Mouse (Mus musculus): Measurements from ENCODE around the gene Hlcs.

Hlcs gene

DNA sequence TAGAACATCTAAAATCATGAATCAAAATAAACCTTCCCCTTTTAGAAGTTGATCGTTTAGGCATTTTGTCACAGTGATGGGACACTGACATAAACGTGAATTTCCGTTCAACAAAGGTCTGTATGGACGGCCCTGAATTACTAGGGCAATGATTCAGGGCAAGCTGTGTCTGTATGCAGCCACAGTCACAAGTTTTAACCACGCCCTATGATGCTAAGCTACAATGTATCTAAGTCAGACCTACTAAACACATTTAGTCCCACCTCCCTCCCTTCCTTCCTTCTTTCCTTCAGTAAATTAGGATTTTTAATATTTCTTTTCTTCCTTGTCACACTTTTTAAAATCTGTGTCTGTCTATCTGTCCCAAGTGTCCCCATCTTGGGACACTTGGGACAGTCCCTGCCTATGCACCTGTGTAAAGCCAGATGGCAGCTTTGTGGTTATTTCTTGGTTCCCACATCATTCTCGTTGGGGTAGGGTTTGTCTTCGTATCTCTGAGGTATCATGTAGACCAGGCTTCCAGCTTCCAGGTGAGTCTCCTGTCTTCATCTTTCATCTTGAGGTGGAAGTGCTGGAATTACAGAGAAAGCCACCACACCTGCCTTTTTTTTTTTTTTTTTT, 137.9 kb downstream of the Hlcs start:
- in situ Hi-C loops (cut with MboI; ENCODE audit: unreplicated experiment in 2 of 2), result no loop called here

DNA sequence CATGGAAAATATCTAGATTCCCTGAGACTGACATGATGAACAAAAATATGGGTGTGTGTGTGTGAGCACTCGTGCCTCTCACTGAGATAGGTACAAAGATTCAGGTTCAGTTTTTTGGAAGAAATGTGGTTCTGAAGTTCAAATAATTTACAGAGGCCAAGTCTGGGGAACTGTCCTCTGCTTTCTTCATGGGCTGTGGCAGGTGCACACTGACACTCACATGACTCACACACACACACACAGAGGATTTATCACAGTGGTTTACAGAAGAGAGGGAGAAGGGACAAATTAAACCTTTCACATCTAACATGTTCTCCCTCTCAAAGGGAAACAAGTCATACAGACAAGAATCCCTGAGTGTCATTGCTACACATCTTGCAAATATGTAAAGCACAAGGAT, 140.0 kb downstream of the Hlcs start:
- in situ Hi-C loops (cut with MboI; ENCODE audit: unreplicated experiment in 2 of 2), result no loop called here

DNA sequence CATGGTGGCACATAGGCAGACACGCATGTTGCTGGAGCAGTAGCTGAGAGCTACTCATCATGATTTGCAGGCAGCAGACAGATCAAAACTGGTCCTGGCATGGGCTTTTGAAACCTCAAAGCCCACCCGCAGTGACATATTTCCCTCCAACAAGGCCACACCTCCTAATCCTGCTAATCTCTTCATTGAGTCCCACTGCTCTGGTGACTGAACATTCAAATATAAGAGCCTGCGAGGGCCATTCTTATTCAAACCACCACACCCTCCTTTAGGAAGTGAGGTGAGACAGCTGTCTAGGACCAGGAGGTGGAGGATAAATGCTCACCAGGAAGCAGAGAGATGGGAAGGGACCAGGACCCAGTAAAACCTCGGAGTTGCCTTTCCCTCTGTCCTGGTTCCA, 143.2 kb downstream of the Hlcs start:
- in situ Hi-C loops (cut with MboI; ENCODE audit: unreplicated experiment in 2 of 2), result no loop called here

DNA sequence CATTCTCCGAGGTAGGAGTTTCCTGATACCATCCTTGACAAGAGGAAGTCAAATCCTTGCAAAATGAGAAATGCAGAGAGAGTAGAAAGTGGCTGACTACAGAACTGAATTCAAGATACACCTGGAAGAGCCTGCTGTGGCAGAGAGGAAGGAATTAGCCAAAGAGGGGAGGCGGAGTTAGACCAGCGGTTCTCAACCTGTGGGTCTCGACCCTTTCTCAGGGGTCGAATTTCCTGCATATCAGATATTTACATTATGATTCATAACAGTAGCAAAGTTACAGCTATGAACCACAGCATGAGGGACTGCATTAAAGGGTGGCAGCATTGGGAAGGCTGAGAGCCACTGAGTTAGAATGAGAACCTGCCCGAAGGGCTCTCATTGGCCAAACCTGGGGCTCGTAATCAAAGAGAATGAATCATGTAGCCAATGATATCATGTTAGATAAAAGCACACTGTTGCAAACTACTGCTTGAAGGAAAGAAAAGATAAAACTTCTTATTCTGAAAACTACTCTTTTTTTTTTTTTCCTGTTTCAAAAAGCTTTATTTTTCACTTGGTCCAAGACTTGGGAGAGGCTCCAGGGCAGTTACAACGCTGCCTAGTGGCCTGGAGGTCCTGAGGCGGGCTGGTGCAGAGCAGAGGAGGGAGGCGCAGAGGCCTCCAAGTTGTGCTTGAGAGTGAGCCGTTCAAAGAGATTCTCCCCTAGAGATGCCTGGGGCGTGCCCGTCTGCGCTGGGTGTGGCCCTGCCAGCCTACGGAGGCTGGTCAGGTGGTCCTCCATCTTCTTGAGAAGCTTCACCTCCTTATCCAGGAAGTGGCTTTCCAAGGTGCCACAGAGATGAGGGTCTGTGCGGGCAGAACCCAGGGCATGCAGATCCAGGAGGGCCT, 144.5 kb downstream of the Hlcs start:
- in situ Hi-C loops (cut with MboI; ENCODE audit: unreplicated experiment in 2 of 2), result no loop called here

DNA sequence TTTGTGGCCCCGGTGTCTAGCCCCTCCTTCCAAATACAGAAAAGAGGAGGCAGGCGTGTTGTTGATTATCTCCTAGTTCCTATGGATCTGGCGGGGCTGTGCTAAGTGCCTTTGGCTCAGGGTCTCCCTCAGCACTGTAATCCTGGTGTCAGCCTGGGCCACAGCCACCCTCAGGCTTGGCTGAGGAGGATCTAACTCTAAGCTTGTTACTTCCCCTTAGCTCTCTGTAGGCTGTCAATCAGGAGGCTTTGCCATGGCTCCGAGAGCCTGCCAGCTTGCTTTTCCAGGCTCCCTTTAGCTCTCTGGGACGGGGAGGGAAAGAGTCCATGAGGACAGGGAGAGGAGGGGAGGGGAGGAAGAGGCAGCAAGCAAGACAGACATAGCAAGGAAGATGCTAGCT, 148.4 kb downstream of the Hlcs start:
- in situ Hi-C loops (cut with MboI; ENCODE audit: unreplicated experiment in 2 of 2), result no loop called here

DNA sequence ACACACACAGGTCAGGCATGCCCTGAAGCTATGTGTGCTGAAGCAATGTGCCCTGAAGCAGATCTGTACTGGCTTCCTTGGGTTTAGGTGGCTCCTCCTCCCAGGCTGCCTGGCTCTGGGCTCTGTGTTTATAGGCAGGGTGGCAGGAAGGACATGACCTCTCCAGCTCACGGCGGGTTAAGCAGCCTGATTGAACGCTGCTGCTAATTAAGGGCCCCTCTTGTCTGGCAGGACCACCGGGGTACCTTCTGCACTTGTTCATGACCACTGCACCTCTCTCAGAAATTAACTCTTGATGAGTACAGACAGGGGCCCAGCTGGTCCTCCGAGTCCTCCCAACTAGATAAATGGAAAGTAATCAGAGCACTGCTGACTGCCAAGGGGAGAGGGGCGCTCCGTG, 149.1 kb downstream of the Hlcs start:
- in situ Hi-C loops (cut with MboI; ENCODE audit: unreplicated experiment in 2 of 2), result no loop called here

DNA sequence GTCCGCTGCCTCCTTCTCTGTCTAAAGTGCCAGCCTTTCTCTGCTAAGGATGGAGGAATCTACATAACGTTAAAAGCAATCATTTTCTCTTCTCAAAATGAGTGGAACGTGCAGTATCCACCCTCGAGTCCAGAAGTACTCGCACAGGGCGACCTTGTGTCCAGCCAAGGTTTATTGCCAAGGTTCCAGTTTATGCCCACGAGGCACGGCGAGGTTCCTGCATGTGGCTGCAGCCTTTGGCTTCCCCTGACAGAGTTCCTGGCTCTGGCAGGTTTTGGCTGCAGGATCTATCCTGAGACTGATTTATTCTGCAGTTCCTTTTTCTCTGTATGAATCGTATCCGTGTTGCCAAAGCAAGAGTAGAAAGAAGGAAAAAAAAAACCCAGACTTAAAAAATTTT, 150.3 kb downstream of the Hlcs start:
- in situ Hi-C loops (cut with MboI; ENCODE audit: unreplicated experiment in 2 of 2), result no loop called here

DNA sequence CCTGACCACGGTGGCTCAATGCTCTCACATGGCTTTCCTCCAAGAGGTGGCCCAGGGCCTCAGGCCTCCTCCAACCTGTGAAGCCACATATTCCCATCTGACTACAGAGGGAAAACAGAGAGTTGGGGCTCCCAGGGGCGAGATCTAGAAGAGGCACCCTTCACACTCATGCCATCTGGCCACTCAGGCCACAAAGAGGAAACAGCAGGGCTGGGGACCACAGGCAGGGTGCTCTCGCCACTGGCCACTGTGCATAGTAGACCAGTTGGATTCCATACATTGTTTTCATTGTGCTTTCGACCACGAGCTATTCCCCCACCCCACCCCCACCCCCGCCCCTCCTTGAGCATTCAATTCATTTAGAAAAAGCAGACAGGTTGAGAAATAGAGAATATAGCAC, 151.4 kb downstream of the Hlcs start:
- in situ Hi-C loops (cut with MboI; ENCODE audit: unreplicated experiment in 2 of 2), result no loop called here

DNA sequence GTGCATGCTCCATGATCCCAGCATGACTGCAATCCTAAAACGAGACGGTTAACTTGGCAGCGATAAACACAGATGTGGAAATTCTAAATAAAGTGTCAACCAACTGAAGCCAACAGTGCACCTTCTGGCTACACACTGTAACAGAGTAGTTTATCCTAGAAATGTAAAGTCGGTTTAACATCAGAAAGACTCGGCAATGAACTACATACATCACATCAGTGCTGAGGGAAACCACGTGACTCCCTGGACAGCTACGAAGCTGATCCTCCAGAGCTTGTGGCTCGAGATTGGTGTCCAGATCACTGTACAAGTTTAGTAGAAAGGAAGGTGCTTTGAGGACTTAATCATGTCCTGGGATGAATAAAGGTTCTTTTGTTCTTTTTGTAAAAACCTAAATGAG, 155.6 kb downstream of the Hlcs start:
- in situ Hi-C loops (cut with MboI; ENCODE audit: unreplicated experiment in 2 of 2), result no loop called here

DNA sequence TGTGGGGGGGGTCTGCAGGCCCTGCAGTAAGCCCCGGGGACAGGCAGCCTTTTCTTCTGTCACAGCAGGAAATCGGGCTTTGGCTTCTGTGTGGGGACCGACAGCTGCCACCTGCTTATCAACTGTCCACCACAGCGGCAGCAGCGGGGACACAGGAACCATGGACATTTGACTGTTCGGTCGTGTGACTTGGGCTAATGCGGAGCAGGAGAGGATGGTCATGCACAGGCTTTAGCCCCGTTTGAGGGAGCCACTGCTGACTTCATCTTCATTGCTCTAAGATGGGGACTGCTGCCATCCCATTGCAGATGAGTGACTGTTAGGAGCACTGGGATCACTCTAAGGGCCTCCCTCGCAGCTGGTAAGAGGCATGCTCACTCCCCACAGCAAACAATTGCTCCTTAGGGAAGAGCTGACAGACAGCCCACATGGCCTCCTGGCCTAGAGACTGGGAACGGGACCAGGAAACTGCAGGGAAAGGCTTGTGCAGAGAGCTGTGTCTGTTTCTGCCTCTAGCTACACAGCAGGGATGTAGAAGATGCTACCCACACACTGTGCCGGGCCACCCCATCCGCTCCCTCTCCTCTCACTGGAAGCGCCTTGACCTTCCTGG, 158.2 kb downstream of the Hlcs start:
- in situ Hi-C loops (cut with MboI; ENCODE audit: unreplicated experiment in 2 of 2), result no loop called here

DNA sequence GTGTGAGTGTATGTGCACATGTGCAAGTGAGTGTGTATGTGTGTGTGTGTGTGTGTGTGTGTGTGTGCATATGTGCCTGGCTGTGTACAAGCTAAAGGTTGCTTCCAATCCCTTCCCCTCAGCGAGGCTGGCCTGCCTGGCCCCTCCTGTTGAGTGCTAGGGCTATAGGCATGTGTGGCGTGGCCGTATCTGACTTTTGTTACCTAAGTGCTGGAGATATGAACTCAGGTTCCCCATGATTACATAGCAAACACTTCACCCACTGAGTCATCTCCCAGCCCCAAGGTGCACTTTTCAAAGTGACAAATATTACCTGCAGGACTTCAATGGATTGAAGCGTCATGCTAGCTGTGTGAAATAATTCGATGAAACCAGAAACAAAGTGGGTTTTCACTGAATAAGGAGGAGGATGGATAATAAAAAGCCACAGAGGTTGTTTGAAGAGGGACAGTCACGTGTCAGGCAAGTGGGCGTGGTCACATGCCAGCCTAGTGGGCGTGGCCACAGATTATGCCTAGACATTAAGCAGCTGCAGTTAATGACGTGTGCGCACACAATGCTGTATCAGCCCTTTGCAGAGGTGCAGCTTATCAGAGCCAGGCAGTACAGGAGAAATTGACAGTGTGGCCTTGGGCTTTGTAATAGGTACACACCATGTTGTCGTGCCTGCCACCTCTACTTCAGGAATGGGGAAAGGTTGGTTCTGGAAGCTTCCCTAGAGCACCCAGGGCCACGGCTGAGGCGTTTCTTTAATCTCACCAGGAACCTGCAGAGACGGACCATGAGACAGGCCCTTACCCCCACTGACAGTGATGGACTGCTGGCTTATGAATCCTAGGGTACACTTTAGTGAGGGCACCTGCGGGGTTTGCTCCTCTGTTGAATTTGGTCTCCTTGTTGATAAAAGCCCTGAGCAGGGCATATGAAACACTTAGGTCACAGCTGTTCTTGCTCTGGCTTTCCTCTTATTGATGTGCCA, 163.0 kb downstream of the Hlcs start:
- in situ Hi-C loops (cut with MboI; ENCODE audit: unreplicated experiment in 2 of 2), result no loop called here

DNA sequence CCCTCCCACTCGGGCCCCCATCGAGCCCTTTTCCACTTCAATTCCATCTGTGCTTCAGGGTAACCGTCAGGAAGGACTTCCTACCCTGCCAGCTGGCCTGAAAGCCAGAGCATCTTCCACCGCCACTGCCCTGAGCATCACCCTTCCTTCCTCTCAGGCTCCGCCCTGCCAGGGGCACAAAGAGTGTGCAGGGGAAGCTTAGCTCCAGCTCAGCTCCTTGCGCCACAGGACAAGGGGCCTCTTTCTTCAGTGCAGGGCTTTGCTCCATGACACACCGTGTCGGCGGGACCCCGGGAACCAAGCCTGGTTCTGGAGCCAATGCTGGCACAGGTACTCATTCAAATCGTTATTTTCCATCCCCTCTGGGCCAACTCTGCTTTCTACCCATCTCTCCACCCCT, 165.2 kb downstream of the Hlcs start:
- in situ Hi-C loops (cut with MboI; ENCODE audit: unreplicated experiment in 2 of 2), result no loop called here

DNA sequence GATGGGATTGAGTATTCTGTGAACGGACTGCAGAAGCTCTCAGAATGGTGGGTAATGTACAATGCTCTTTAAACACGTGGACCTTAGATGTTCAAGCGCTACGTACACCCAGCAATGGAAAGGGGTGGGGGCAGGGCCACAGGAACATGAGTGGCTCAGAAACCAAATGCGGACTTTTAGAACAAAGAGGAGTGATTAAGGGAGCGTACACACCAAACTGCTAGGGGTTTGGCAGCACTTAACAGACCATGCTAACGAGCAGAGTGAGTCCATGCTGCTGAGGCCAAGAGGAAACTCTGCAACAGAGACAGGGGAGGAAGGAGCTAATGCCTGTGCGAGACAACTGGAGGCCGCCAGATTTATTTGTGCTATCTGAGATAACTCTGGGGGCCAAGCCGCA, 170.0 kb downstream of the Hlcs start:
- in situ Hi-C loops (cut with MboI; ENCODE audit: unreplicated experiment in 2 of 2), result no loop called here

DNA sequence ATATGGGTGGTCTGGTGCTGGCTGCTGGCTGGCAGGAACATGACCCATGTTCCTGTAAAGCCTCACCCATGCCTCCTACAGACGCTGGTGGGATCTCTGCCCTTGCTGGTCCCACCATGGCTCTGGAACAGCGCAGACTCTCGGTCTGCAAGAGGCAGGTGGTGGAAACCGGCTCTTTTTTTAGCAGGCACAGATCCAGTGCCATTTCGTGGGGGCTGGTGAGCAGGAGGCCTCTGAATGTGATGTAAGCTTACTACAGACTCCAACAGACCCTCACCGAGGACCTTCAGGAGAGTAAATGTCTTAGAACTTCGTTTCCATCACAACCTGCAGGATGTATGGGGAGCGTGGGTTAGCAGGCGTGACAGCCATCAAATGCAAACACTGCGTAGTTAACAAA, 172.6 kb downstream of the Hlcs start:
- in situ Hi-C loops (cut with MboI; ENCODE audit: unreplicated experiment in 2 of 2), result no loop called here

DNA sequence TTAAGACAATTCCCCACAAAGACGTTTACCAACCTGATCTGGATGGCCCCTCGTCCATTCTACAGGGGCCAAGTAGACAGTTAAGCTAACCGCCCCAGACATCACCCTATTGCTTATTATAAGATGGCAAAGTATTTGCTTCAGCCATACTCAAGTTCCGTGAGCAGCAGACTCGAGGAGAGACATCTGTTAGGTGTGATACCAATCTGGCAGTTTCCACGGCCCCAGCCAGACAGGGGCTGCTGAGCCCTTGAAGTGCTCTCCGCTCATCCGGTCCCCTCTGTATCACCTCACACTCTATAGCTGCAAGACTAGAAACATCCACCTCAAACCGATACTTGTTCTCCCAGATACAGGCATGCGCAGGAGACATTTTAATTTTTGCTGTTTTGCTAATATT, 179.2 kb downstream of the Hlcs start:
- in situ Hi-C loops (cut with MboI; ENCODE audit: unreplicated experiment in 2 of 2), result no loop called here

DNA sequence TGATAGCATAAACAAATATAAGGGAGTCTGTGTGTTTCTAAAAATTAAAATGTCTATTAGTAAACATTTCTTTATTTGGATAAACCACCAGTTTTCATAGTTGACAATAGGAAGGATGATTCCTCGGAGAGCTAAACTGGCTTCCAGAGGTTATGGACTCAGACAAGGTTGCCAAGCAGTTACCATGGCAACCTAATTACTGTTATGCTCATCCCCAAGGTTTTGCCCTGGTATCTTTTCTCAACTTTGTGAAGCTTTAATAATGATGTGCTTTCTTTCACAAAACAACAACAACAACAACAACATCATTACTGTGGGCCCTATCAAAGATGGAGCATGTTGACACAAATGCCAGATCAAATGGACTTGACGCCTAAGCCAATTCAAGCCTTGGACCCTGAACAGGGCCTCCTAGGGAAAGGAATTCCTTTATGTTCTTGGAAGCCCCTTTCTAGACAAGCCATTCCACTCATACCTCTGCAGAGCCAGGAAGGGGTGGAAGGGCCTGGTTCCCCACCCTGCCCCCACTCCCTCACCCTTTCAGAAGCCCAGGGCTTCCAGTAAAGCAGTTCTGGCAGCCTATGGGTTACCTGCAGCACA, 185.0 kb downstream of the Hlcs start:
- in situ Hi-C loops (cut with MboI; ENCODE audit: unreplicated experiment in 2 of 2), result no loop called here

DNA sequence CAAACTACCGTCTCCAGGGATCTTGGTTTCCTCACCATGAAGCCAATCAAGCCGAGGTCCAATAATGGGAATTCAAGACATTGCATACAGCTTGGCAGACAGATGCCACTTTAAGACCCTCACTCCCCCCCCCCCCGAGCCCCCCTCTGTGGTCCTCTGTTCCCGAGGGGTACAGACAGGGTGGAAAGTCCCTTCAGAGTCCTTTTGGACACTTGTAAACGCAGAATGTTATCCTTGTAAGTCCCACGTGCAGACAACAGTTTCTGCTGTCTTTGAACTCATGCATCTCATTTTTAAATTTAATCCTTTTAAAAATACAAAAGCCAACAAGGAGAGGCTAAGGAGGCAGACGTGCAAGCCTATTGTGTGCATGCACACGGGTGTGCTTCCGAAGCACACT, 187.2 kb downstream of the Hlcs start:
- in situ Hi-C loops (cut with MboI; ENCODE audit: unreplicated experiment in 2 of 2), result no loop called here

DNA sequence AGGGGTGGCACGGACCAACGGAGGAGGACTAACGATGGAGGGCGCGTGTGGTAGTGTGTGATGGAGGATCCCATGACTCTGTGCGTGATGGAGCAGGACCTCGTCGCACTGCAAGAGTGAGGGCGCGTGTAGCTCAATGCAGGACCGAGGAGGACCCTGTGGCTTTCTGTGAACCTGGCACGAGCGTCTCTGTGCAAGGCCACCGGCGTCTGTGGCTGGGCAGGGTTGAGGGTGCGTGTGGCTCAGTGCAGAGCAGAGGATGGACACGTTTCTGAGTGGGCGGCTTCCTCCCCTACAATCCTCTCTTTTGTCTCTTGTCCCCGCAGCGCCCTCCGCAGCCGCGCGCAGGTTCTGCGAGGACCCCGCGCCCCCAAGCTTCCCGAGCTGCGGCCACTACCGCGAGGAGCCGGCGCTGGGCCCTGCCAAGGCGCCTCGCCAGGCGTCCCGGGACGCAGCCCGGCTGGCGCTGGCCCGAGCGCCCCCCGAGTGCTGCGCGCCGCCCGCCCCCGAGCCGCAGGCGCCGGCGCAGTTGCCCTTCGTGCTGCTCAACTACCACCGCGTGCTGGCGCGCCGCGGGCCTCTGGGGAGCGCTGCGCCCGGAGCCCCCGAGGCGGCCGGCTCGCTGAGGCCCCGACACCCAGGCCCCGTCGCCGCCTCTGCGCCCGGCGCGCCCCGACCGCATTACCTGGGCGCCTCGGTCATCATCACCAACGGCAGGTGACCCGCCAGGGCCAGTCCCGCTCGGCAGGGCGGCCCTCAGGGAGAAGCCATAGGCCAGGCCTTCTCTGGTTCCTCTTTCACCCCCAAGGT, 188.0 kb downstream of the Hlcs start:
- in situ Hi-C loops (cut with MboI; ENCODE audit: unreplicated experiment in 2 of 2), result no loop called here

DNA sequence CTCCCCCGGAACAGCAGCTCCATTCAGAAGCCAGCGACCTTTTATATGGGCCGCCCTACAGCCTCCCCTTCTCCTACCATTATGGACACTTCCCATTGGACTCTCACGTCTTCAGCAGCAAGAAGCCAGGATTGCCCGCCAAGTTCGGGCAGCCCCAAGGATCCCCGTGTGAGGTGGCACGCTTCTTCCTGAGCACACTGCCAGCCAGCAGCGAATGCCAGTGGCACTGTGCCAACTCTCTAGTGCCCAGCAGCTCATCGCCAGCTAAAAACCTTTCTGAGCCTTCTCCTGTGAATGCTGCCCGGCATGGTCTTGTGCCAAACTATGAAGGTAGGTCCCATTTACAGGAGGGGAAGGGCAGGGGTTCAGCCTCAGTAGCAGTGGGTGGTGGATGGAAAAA, 190.1 kb downstream of the Hlcs start:
- in situ Hi-C loops (cut with MboI; ENCODE audit: unreplicated experiment in 2 of 2), result no loop called here

DNA sequence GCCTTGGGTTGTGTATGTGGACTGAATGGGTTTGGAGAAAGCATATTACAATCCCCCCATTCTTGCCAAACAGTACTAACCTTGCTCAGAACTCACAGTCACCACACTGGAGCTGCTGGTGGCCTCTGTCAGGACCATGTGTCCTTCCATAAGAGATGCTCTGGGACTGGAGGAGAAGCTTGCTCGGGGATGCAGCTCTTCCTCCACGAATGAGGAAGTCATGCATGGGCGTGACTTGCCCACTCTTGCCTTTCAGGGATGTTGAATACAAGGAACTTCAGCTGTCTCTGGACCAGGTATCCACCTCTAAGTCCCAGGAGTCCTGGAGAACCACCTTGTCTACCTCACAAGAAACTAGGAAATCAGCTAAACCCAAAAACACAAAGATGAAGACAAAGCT, 191.0 kb downstream of the Hlcs start:
- in situ Hi-C loops (cut with MboI; ENCODE audit: unreplicated experiment in 2 of 2), result no loop called here
